Mouse (Mus musculus): ENCODE measurements around the gene Plxnb1. TPM values are rescaled to one million over a fixed set of nuclear protein-coding genes. Genes with fewer than 3 reads are reported as not detected.
"Not testable (repeated sequence)": the region's sequence is repeated elsewhere in the genome, so short reads cannot be mapped to it uniquely, and the experiment has no call there.

Plxnb1 gene
- polyA plus RNA-seq, 1 experiment from 2014 or later: 19.1 TPM

GRCm38 (mm10) chr9:109125043-109125442 lies 29.9 kb downstream of the Plxnb1 start:
- 80% methylated on average over 2 of the region's 2 CpGs for WGBS
- no peak overlapping the region for H3K27ac ChIP-seq (ENCODE audit: low read depth, low read length)

DNA sequence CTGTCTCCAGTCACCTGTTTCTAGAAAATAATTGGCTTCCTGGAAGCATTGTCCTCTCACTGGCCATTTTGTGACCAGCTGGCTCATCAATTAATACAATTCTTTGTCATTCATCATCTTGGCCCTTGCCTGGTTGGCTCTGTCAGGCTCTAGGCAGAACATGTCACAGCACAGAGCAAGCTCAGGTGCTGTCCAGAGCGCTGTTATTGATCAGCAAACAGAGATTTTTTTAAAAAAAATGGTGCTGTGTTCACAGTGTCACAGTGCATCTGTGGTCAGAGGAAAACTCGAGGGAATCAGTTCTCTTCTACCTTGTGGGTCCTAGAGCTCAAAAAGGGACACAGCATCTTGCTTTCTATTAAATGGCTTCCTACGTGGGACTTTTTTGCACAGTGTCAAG lies 30.3 kb downstream of the Plxnb1 start:
- no peak for ATAC-seq (ENCODE audit: insufficient read depth, low FRiP score, low TSS enrichment)
- WGBS: 68% methylated on average over 3 of the region's 3 CpGs
- Histone ChIP-seq H3K9me3 (ENCODE audit: control insufficient read depth, low read length) (no peaks in the 10 kb centered on the region), H3K27me3 (ENCODE audit: control insufficient read depth, insufficient read depth, low read length) (no peaks in the 10 kb centered on the region), H3K4me1 (ENCODE audit: control insufficient read depth, insufficient read depth, low read length) (no peaks in the 10 kb centered on the region), H3K9ac (ENCODE audit: low read length) (no peak overlapping the region), H3K27ac (ENCODE audit: low read depth, low read length) (no peak overlapping the region), H3K36me3 (ENCODE audit: control insufficient read depth, insufficient read depth, low read length) (no peaks in the 10 kb centered on the region), H3K4me3 (ENCODE audit: low read depth, low read length) (no peak overlapping the region), H3K4me2 (ENCODE audit: low read depth) (no peak overlapping the region)
- no peak for DNase-seq (ENCODE audit: low spot score)

More at GRCm38 (mm10) chr9:109125043-109125442, 29.9 kb downstream of the Plxnb1 start:
- ATAC-seq (ENCODE audit: insufficient read depth, low FRiP score, low TSS enrichment) (no peak), DNase-seq (ENCODE audit: low spot score) (no peak)
- Histone ChIP-seq H3K27me3 (ENCODE audit: control insufficient read depth, insufficient read depth, low read length) (no peaks in the 10 kb centered on the region), H3K9me3 (ENCODE audit: control insufficient read depth, low read length) (no peaks in the 10 kb centered on the region), H3K9ac (ENCODE audit: low read length) (no peak overlapping the region), H3K4me3 (ENCODE audit: low read depth, low read length) (no peak overlapping the region), H3K4me2 (ENCODE audit: low read depth) (no peak overlapping the region), H3K4me1 (ENCODE audit: control insufficient read depth, insufficient read depth, low read length) (no peaks in the 10 kb centered on the region), H3K36me3 (ENCODE audit: control insufficient read depth, insufficient read depth, low read length) (no peaks in the 10 kb centered on the region)

GRCm38 (mm10) chr9:109127076-109127475 lies 31.9 kb downstream of the Plxnb1 start:
- H3K9me3 ChIP-seq (ENCODE audit: control insufficient read depth, low read length): no peaks in the 10 kb centered on the region
- H3K36me3 ChIP-seq (ENCODE audit: control insufficient read depth, insufficient read depth, low read length): no peaks in the 10 kb centered on the region
- no peaks in the 10 kb centered on the region for H3K4me1 ChIP-seq (ENCODE audit: control insufficient read depth, insufficient read depth, low read length)
- no peak for DNase-seq (ENCODE audit: low spot score)
- H3K4me3 ChIP-seq (ENCODE audit: low read depth, low read length): no peak overlapping the region
- ATAC-seq (ENCODE audit: insufficient read depth, low FRiP score, low TSS enrichment): no peak
- no peak overlapping the region for H3K27ac ChIP-seq (ENCODE audit: low read depth, low read length)
- H3K4me2 ChIP-seq (ENCODE audit: low read depth): no peak overlapping the region
- no peaks in the 10 kb centered on the region for H3K27me3 ChIP-seq (ENCODE audit: control insufficient read depth, insufficient read depth, low read length)
- WGBS: 93% methylated on average over 4 of the region's 4 CpGs
- H3K9ac ChIP-seq (ENCODE audit: low read length): no peak overlapping the region

- Histone ChIP-seq H3K27me3 (ENCODE audit: control insufficient read depth, insufficient read depth, low read length) (no peaks in the 10 kb centered on the region), H3K9me3 (ENCODE audit: control insufficient read depth, low read length) (no peaks in the 10 kb centered on the region), H3K9ac (ENCODE audit: low read length) (no peak overlapping the region), H3K27ac (ENCODE audit: low read depth, low read length) (no peak overlapping the region), H3K4me2 (ENCODE audit: low read depth) (no peak overlapping the region), H3K36me3 (ENCODE audit: control insufficient read depth, insufficient read depth, low read length) (no peaks in the 10 kb centered on the region), H3K4me3 (ENCODE audit: low read depth, low read length) (no peak overlapping the region), H3K4me1 (ENCODE audit: control insufficient read depth, insufficient read depth, low read length) (no peaks in the 10 kb centered on the region)
- DNase-seq (ENCODE audit: low spot score) (no peak), ATAC-seq (ENCODE audit: insufficient read depth, low FRiP score, low TSS enrichment) (no peak)
- 55% methylated on average over 3 of the region's 3 CpGs for WGBS
These were observed 33.0 kb downstream of the Plxnb1 start for GRCm38 (mm10) chr9:109128211-109128610.

- Histone ChIP-seq H3K36me3 (ENCODE audit: control insufficient read depth, insufficient read depth, low read length) (no peaks in the 10 kb centered on the region), H3K4me1 (ENCODE audit: control insufficient read depth, insufficient read depth, low read length) (no peaks in the 10 kb centered on the region), H3K4me3 (ENCODE audit: low read depth, low read length) (no peak overlapping the region), H3K4me2 (ENCODE audit: low read depth) (no peak overlapping the region), H3K9ac (ENCODE audit: low read length) (no peak overlapping the region), H3K9me3 (ENCODE audit: control insufficient read depth, low read length) (no peaks in the 10 kb centered on the region), H3K27ac (ENCODE audit: low read depth, low read length) (no peak overlapping the region), H3K27me3 (ENCODE audit: control insufficient read depth, insufficient read depth, low read length) (no peaks in the 10 kb centered on the region)
- WGBS: 85% methylated on average over 5 of the region's 5 CpGs
- no peak for DNase-seq (ENCODE audit: low spot score)
- ATAC-seq (ENCODE audit: insufficient read depth, low FRiP score, low TSS enrichment): no peak
These were observed 34.9 kb downstream of the Plxnb1 start for GRCm38 (mm10) chr9:109130076-109130475.

DNA sequence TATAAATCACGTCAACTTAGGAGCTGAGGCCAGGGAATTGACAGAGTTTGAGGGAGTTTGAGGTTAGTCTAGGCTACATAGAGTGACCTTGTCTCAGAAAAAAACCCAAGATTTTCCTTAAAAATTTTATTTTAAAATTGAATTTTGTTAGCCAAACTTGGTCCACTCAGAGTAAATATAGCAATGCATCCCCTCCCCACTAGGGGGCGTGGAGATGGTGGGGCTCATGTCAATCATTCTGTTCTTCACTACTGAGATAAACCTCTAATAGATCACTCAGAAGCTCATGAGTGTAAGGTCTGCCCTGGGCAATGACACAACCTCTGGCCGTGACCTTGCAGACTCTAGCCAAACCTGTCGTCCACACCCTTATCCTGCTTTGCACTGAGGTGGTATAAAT lies 45.2 kb downstream of the Plxnb1 start:
- 68% methylated on average over 4 of the region's 4 CpGs for WGBS
- not testable (repeated sequence) for H3K4me1 ChIP-seq (ENCODE audit: control insufficient read depth, insufficient read depth, low read length); H3K27me3 ChIP-seq (ENCODE audit: control insufficient read depth, insufficient read depth, low read length); DNase-seq (ENCODE audit: low spot score); H3K36me3 ChIP-seq (ENCODE audit: control insufficient read depth, insufficient read depth, low read length); ATAC-seq (ENCODE audit: insufficient read depth, low FRiP score, low TSS enrichment); H3K9ac ChIP-seq (ENCODE audit: low read length); H3K4me3 ChIP-seq (ENCODE audit: low read depth, low read length); H3K9me3 ChIP-seq (ENCODE audit: control insufficient read depth, low read length); H3K27ac ChIP-seq (ENCODE audit: low read depth, low read length); H3K4me2 ChIP-seq (ENCODE audit: low read depth)

- Histone ChIP-seq H3K36me3 (ENCODE audit: control insufficient read depth, insufficient read depth, low read length) (no peaks in the 10 kb centered on the region), H3K4me3 (ENCODE audit: low read depth, low read length) (no peak within 1 kb of the TSS), H3K27ac (ENCODE audit: low read depth, low read length) (no peak within 1 kb of the TSS), H3K9me3 (ENCODE audit: control insufficient read depth, low read length) (no peaks in the 10 kb centered on the region), H3K27me3 (ENCODE audit: control insufficient read depth, insufficient read depth, low read length) (no peaks in the 10 kb centered on the region), H3K4me1 (ENCODE audit: control insufficient read depth, insufficient read depth, low read length) (no peaks in the 10 kb centered on the region), H3K9ac (ENCODE audit: low read length) (no peak within 1 kb of the TSS), H3K4me2 (ENCODE audit: low read depth) (no peak within 1 kb of the TSS)
- ATAC-seq (ENCODE audit: insufficient read depth, low FRiP score, low TSS enrichment) (no peak), DNase-seq (ENCODE audit: low spot score) (no peak)
- 86% methylated on average over 3 of the region's 3 CpGs for WGBS
These were observed 66.8 kb downstream of the Plxnb1 start, which contains the start of gene Fbxw21 for GRCm38 (mm10) chr9:109161941-109162340. TSS of gene Fbxw21 (minus strand) at chr9:109162041.

DNA sequence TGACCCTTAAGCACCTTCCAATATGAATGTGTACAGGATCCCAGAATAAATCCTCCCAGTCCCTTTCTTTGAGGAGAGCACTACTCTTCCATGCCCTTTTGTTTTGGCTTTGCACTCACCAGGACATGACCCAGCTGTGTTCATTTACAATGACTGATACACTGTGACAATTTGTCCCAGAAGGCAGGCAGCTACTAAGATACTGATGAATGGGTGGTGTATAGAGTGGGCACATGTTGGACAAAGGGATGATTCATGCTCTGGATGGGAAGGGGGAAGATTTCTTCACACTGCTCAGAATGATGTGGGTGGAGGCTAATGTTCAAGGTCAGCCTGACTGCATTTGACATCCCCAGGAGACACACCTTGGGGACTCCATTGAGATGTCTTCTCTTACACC lies 72.1 kb downstream of the Plxnb1 start:
- no peaks in the 10 kb centered on the region for H3K27me3 ChIP-seq (ENCODE audit: control insufficient read depth, insufficient read depth, low read length)
- H3K4me2 ChIP-seq (ENCODE audit: low read depth): no peak overlapping the region
- H3K36me3 ChIP-seq (ENCODE audit: control insufficient read depth, insufficient read depth, low read length): no peaks in the 10 kb centered on the region
- DNase-seq (ENCODE audit: low spot score) (no peak), ATAC-seq (ENCODE audit: insufficient read depth, low FRiP score, low TSS enrichment) (no peak)
- H3K27ac ChIP-seq (ENCODE audit: low read depth, low read length): no peak overlapping the region
- H3K9ac ChIP-seq (ENCODE audit: low read length): no peak overlapping the region
- no peaks in the 10 kb centered on the region for H3K9me3 ChIP-seq (ENCODE audit: control insufficient read depth, low read length)
- no peak overlapping the region for H3K4me3 ChIP-seq (ENCODE audit: low read depth, low read length)
- no peaks in the 10 kb centered on the region for H3K4me1 ChIP-seq (ENCODE audit: control insufficient read depth, insufficient read depth, low read length)
